Mouse (Mus musculus): ENCODE data around the gene Stum.

DNA sequence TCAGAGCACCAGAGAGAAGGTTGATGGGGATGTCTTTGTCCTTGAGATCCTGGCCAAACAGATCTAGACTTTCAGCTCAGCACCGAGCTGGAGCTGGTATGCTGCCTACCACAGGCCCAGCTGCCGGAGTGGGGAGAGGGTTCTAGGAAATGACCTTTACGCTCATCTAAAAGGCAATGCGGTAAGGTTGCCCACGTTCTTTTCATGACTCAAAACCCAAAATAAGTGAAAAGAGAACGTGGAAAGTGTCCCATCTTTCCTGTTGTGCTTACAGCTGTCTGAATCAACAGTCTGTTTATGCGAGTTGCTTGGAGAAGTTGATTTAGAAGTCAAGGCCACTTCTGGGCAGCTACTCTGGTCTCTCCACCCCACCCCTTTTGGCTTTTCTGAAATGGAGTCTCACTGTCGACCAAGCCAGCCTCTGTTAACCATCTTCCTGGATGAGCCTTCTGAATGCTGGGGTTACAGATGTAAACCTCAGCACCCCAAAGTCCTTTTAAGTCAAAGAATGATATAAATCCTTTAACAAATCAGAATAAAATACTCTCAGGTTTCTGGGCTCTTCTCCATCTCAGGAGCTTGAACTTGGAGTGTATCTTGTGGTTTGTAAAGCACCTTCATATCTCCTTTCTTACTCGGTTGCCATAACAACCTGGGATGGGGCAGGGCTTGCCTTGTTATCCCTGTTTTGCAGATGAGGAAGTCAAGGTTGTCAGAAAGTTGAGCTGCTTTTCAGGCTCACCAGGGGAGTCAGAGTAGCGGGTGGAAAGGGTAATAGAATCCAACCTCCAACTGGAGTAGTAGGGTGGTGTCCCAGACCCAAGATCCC is 92.3 kb downstream of the Stum start:
- TF ChIP-seq CTCF (conservative IDR thresholded peaks at IDR 0.05; ENCODE audit: insufficient read depth, insufficient read length, low read depth, low read length) (no peak), POLR2A (IDR thresholded peaks at IDR 0.05; ENCODE audit: low read depth, low read length) (no peak)

Data from kidney, adult 2 months (tissue).